Mouse (Mus musculus) spleen, adult 2 months (tissue): ENCODE measurements around the gene 4930579F01Rik. TPM values are rescaled to one million over a fixed set of nuclear protein-coding genes. Genes with fewer than 3 reads are reported as not detected.

Source experiments
- DNase-seq, 2 experiments: peaks; one replicate each; pipeline versions ENCODE4 v3.0.0 to v3.0.0-alpha.2; 2012 to 2021; ENCODE audit warnings: low spot score in 2 of 2, low read depth in 1 of 2
- H3K27ac ChIP-seq: fragments of 200-500 bp; 2 replicates; pipeline ENCODE4 v1.5.1; 2012; ENCODE audit warnings: low read length, inconsistent platforms; ENCODE audit not compliant: insufficient read depth
- H3K27me3 ChIP-seq: fragments of 200-500 bp; 2 replicates; pipeline ENCODE4 v1.6.1; 2012; ENCODE audit warnings: mild to moderate bottlenecking, moderate library complexity, low read length, inconsistent platforms; ENCODE audit not compliant: control insufficient read depth, insufficient read depth
- H3K36me3 ChIP-seq: fragments of 200-500 bp; 2 replicates; pipeline ENCODE4 v1.6.1; 2012; ENCODE audit warnings: mild to moderate bottlenecking, low read length, inconsistent platforms; ENCODE audit not compliant: control insufficient read depth, insufficient read depth
- H3K4me1 ChIP-seq: fragments of 200-500 bp; 2 replicates; pipeline ENCODE4 v1.6.1; 2011; ENCODE audit warnings: inconsistent platforms; ENCODE audit not compliant: control insufficient read depth, insufficient read depth, insufficient read length
- H3K4me3 ChIP-seq: fragments of 200-500 bp; 2 replicates; pipeline ENCODE4 v1.5.1; 2011; ENCODE audit warnings: mild to moderate bottlenecking, inconsistent platforms; ENCODE audit not compliant: insufficient read depth, insufficient read length; ENCODE audit errors: extremely low read depth
- CTCF ChIP-seq: fragments of 200-500 bp; IDR thresholded peaks from 2 replicates; pipeline ENCODE4 v1.5.1; 2011; ENCODE audit warnings: mild to moderate bottlenecking, inconsistent platforms; ENCODE audit not compliant: insufficient read depth, insufficient read length, insufficient replicate concordance; ENCODE audit errors: extremely low read depth
- POLR2A ChIP-seq: fragments of 200-500 bp; IDR thresholded peaks from 2 replicates; pipeline ENCODE4 v1.6.1; 2011; ENCODE audit warnings: low read depth, low read length, inconsistent platforms
- WGBS: fragments of 180-500 bp; shearing (Covaris S2); methylation state at CpG from one replicate; pipeline ENCODE4 v1.1.7; 2018; 5-methylcytosine and 5-hydroxymethylcytosine counted together
- polyA plus RNA-seq: library from polyadenylated mRNA; depleted of rRNA; stranded (reverse); fragments of >200 nt; gene quantifications from 2 replicates; pipeline ENCODE4 v1.2.3, GENCODE M21; 2012

4930579F01Rik gene
- polyA plus RNA-seq, 1 experiment, result not detected

GRCm38 (mm10) chr3:138131168-138131567, 62.5 kb downstream of the 4930579F01Rik start:
- no peaks in the 10 kb centered on the region for H3K27me3 ChIP-seq
- no peak for DNase-seq
- no peak overlapping the region for H3K27ac ChIP-seq
- no peaks in the 10 kb centered on the region for H3K4me1 ChIP-seq
- H3K36me3 ChIP-seq, result no peaks in the 10 kb centered on the region
- no peak for TF ChIP-seq POLR2A
- no peak for TF ChIP-seq CTCF
- no peak overlapping the region for H3K4me3 ChIP-seq
- 85% methylated on average over 9 of the region's 9 CpGs for WGBS

- Histone ChIP-seq H3K4me3 (no peak overlapping the region), H3K27me3 (no peaks in the 10 kb centered on the region), H3K27ac (no peak overlapping the region), H3K36me3 (no peaks in the 10 kb centered on the region), H3K4me1 (no peaks in the 10 kb centered on the region)
- 84% methylated on average over 1 of the region's 1 CpGs for WGBS
- TF ChIP-seq POLR2A (no peak), CTCF (no peak)
- DNase-seq, result no peak
Observed at GRCm38 (mm10) chr3:138130692-138131091, 62.9 kb downstream of the 4930579F01Rik start.

GRCm38 (mm10) chr3:138129110-138129509, 64.5 kb downstream of the 4930579F01Rik start:
- Histone ChIP-seq H3K4me3 (no peak overlapping the region), H3K27ac (no peak overlapping the region), H3K4me1 (no peaks in the 10 kb centered on the region), H3K27me3 (no peaks in the 10 kb centered on the region), H3K36me3 (no peaks in the 10 kb centered on the region)
- DNase-seq, result no peak
- TF ChIP-seq POLR2A (no peak), CTCF (no peak)
- 94% methylated on average over 6 of the region's 6 CpGs for WGBS

GRCm38 (mm10) chr3:138123842-138124241, 69.8 kb downstream of the 4930579F01Rik start:
- no peaks in the 10 kb centered on the region for H3K27me3 ChIP-seq
- no peak for DNase-seq
- WGBS, result 90% methylated on average over 10 of the region's 10 CpGs
- H3K4me1 ChIP-seq, result no peaks in the 10 kb centered on the region
- H3K4me3 ChIP-seq, result no peak overlapping the region
- H3K27ac ChIP-seq, result no peak overlapping the region
- H3K36me3 ChIP-seq, result no peaks in the 10 kb centered on the region
- no peak for TF ChIP-seq POLR2A
- TF ChIP-seq CTCF, result no peak

- Histone ChIP-seq H3K4me1 (no peaks in the 10 kb centered on the region), H3K27ac (no peak overlapping the region), H3K27me3 (no peaks in the 10 kb centered on the region), H3K36me3 (no peaks in the 10 kb centered on the region), H3K4me3 (no peak overlapping the region)
- TF ChIP-seq POLR2A, result no peak
- TF ChIP-seq CTCF, result no peak
- WGBS, result 82% methylated on average over 2 of the region's 2 CpGs
- no peak for DNase-seq
Observed at GRCm38 (mm10) chr3:138121461-138121860, 72.2 kb downstream of the 4930579F01Rik start.

- TF ChIP-seq POLR2A (no peak), CTCF (no peak)
- Histone ChIP-seq H3K4me3 (no peak overlapping the region), H3K27me3 (no peaks in the 10 kb centered on the region), H3K27ac (no peak overlapping the region), H3K4me1 (no peaks in the 10 kb centered on the region), H3K36me3 (no peaks in the 10 kb centered on the region)
- DNase-seq, result no peak
- WGBS, result 94% methylated on average over 16 of the region's 16 CpGs
Observed at GRCm38 (mm10) chr3:138119444-138120105, 74.0 kb downstream of the 4930579F01Rik start.

- Histone ChIP-seq H3K4me1 (no peaks in the 10 kb centered on the region), H3K27ac (no peak overlapping the region), H3K4me3 (peak overlapping the region; percentile 3; the same call in 1 of the 2 replicates), H3K27me3 (no peaks in the 10 kb centered on the region), H3K36me3 (no peaks in the 10 kb centered on the region)
- TF ChIP-seq CTCF (no peak), POLR2A (no peak)
- WGBS, result 55% methylated on average over 14 of the region's 14 CpGs
- no peak for DNase-seq
Observed at GRCm38 (mm10) chr3:138118831-138119230, 74.8 kb downstream of the 4930579F01Rik start.
